Mouse (Mus musculus) left cerebral cortex, adult 2 months (tissue): ENCODE data around the gene Gpr137c. TPM values are rescaled to one million over a fixed set of nuclear protein-coding genes. Genes with fewer than 3 reads are reported as not detected.

ENCODE experiments used
- DNase-seq, 2 experiments: peaks; one replicate each; pipeline ENCODE4 v3.0.0; 2021 to 2022; ENCODE audit warnings: low spot score in 2 of 2, mixed read lengths in 1 of 2; ENCODE audit errors: extremely low spot score in 1 of 2
- H3K27ac ChIP-seq: fragments of 200-600 bp; 2 replicates; pipeline ENCODE4 v1.8.1; 2022
- H3K4me3 ChIP-seq: fragments of 200-600 bp; 2 replicates; pipeline ENCODE4 v1.8.1; 2022
- CTCF ChIP-seq: fragments of 200-600 bp; IDR thresholded peaks from 2 replicates; pipeline ENCODE4 v1.8.1; 2022; ENCODE audit warnings: antibody characterized with exemption, mild to moderate bottlenecking, moderate library complexity
- intact Hi-C: fragments of 180-260 bp; cut with DNase I; formaldehyde crosslinking; loops from one replicate; pipeline ENCODE4 v1.15.1; 2025
- long read RNA-seq, 2 experiments: library from polyadenylated mRNA; stranded (forward); transcript quantifications; one replicate each; pipeline ENCODE4 v2.0.0; 2021; ENCODE audit warnings: borderline mapping rate in 2 of 2
- total RNA-seq, 2 experiments: library from RNA; stranded (reverse); gene quantifications; 2 replicates each; pipeline ENCODE4 v1.2.3; 2021

The Gpr137c gene
- 10 to 100 TPM; 33.8 to 35.3 TPM for total RNA-seq
- long read RNA-seq, experiment 1, full-length matches to known transcripts = 8 of 10 reads
- long read RNA-seq, experiment 1, partial matches to known transcripts = 0 of 10 reads
- long read RNA-seq, experiment 1, other reads (novel, unspliced or antisense) = 2 of 10 reads
- long read RNA-seq, experiment 2, full-length matches to known transcripts = 12 of 17 reads
- long read RNA-seq, experiment 2, partial matches to known transcripts = 4 of 17 reads
- long read RNA-seq, experiment 2, other reads (novel, unspliced or antisense) = 1 of 17 reads

- intact Hi-C loops = loop anchor here (5.0 kb wide), 1 partner anchor 98 kb away; the partner anchor contains the start of gene Ero1l
- peak; percentile 95 to 98 for DNase-seq
Observed at GRCm38 (mm10) chr14:45219281-45220089, at the start of gene Gpr137c. TSS of gene Gpr137c (plus strand) at chr14:45219717.

GRCm38 (mm10) chr14:45172260-45172659, 47.3 kb upstream of the Gpr137c start:
- Histone ChIP-seq H3K27ac (no peak overlapping the region), H3K4me3 (no peak overlapping the region)
- no peak for DNase-seq
- TF ChIP-seq CTCF = no peak
- intact Hi-C loops = no loop called here

More at GRCm38 (mm10) chr14:45219281-45220089, at the start of gene Gpr137c:
- Histone ChIP-seq H3K27ac (peak within 1 kb of the TSS; percentile 91), H3K4me3 (peak within 1 kb of the TSS; percentile 88)
- no peak for TF ChIP-seq CTCF

- no peak for TF ChIP-seq CTCF
- no peak overlapping the region for H3K27ac ChIP-seq
- intact Hi-C loops = no loop called here
- H3K4me3 ChIP-seq = no peak overlapping the region
- DNase-seq = no peak
Observed at GRCm38 (mm10) chr14:45175012-45175740, 44.3 kb upstream of the Gpr137c start.

GRCm38 (mm10) chr14:45179186-45179585, 40.3 kb upstream of the Gpr137c start:
- intact Hi-C loops = no loop called here
- DNase-seq = no peak
- no peak for TF ChIP-seq CTCF
- H3K27ac ChIP-seq = no peak overlapping the region
- no peak overlapping the region for H3K4me3 ChIP-seq

GRCm38 (mm10) chr14:45179606-45180005, 39.9 kb upstream of the Gpr137c start:
- no peak overlapping the region for H3K4me3 ChIP-seq
- intact Hi-C loops = no loop called here
- no peak overlapping the region for H3K27ac ChIP-seq
- no peak for DNase-seq
- no peak for TF ChIP-seq CTCF

- no peak for DNase-seq
- TF ChIP-seq CTCF = no peak
- H3K27ac ChIP-seq = no peak overlapping the region
- intact Hi-C loops = no loop called here
- no peak overlapping the region for H3K4me3 ChIP-seq
Observed at GRCm38 (mm10) chr14:45181611-45182010, 37.9 kb upstream of the Gpr137c start.

GRCm38 (mm10) chr14:45190999-45191398, 28.5 kb upstream of the Gpr137c start:
- intact Hi-C loops = no loop called here
- H3K4me3 ChIP-seq = no peak overlapping the region
- no peak overlapping the region for H3K27ac ChIP-seq
- TF ChIP-seq CTCF = no peak
- no peak for DNase-seq

GRCm38 (mm10) chr14:45200607-45201006, 18.9 kb upstream of the Gpr137c start:
- DNase-seq = no peak
- intact Hi-C loops = no loop called here
- Histone ChIP-seq H3K27ac (no peak overlapping the region), H3K4me3 (no peak overlapping the region)
- no peak for TF ChIP-seq CTCF

- DNase-seq = no peak
- TF ChIP-seq CTCF = no peak
- intact Hi-C loops = no loop called here
- no peak overlapping the region for H3K27ac ChIP-seq
- no peak overlapping the region for H3K4me3 ChIP-seq
Observed at GRCm38 (mm10) chr14:45210683-45211082, 8.8 kb upstream of the Gpr137c start.

- Histone ChIP-seq H3K4me3 (no peak overlapping the region), H3K27ac (no peak overlapping the region)
- intact Hi-C loops = no loop called here
- no peak for TF ChIP-seq CTCF
- DNase-seq = no peak
Observed at GRCm38 (mm10) chr14:45211431-45211830, 8.1 kb upstream of the Gpr137c start.

- Histone ChIP-seq H3K27ac (no peak overlapping the region), H3K4me3 (no peak overlapping the region)
- no peak for TF ChIP-seq CTCF
- no peak for DNase-seq
- intact Hi-C loops = loop anchor here (5.0 kb wide), 1 partner anchor 100 kb away; the partner anchor contains the start of gene Ero1l
Observed at GRCm38 (mm10) chr14:45216711-45217340, 2.7 kb upstream of the Gpr137c start.
